Mouse (Mus musculus) kidney, adult 2 months (tissue): Measurements from ENCODE around the gene Olfr213. TPM values are rescaled to one million over a fixed set of nuclear protein-coding genes. Genes with fewer than 3 reads are reported as not detected.
"Not testable (repeated sequence)": the region's sequence is repeated elsewhere in the genome, so short reads cannot be mapped to it uniquely, and the experiment has no call there.

Experiments used
- DNase-seq: peaks from one replicate; pipeline ENCODE4 v3.0.0; 2021
- H3K27ac ChIP-seq: fragments of 200-500 bp; 2 replicates; pipeline ENCODE4 v1.5.1; 2012; ENCODE audit warnings: low read depth, low read length, control low read depth, inconsistent platforms; ENCODE audit not compliant: insufficient read depth
- H3K27me3 ChIP-seq: fragments of 200-500 bp; replicated peaks from 2 replicates; pipeline ENCODE4 v1.6.1; 2012; ENCODE audit warnings: mild to moderate bottlenecking, moderate library complexity, low read length, inconsistent platforms; ENCODE audit not compliant: control insufficient read depth, insufficient read depth
- H3K36me3 ChIP-seq: fragments of 200-500 bp; 2 replicates; pipeline ENCODE4 v1.6.1; 2012; ENCODE audit warnings: mild to moderate bottlenecking, moderate library complexity, low read length, inconsistent platforms; ENCODE audit not compliant: control insufficient read depth, insufficient read depth
- H3K4me1 ChIP-seq: fragments of 200-500 bp; 2 replicates; pipeline ENCODE4 v1.6.1; 2011; ENCODE audit warnings: low read length; ENCODE audit not compliant: control insufficient read depth, insufficient read depth
- H3K4me3 ChIP-seq: fragments of 200-500 bp; 2 replicates; pipeline ENCODE4 v1.5.1; 2011; ENCODE audit warnings: mild to moderate bottlenecking, low read depth, low read length, control low read depth; ENCODE audit not compliant: insufficient read depth
- CTCF ChIP-seq: fragments of 200-500 bp; conservative IDR thresholded peaks from 2 replicates; pipeline ENCODE4 v1.5.1; 2011; ENCODE audit warnings: low read depth, mild to moderate bottlenecking, control low read depth, low read length, moderate library complexity, mixed read lengths; ENCODE audit not compliant: insufficient read depth, insufficient read length
- POLR2A ChIP-seq: fragments of 200-500 bp; IDR thresholded peaks from one replicate; pipeline ENCODE4 v1.6.1; 2011; ENCODE audit warnings: low read depth, low read length, control low read depth
- WGBS: fragments of 180-500 bp; shearing (Covaris S2); methylation state at CpG from one replicate; pipeline ENCODE4 v1.1.7; 2018; 5-methylcytosine and 5-hydroxymethylcytosine counted together
- polyA plus RNA-seq: library from polyadenylated mRNA; depleted of rRNA; stranded (reverse); fragments of >200 nt; gene quantifications from 2 replicates; pipeline ENCODE4 v1.2.3, GENCODE M21; 2012; rRNA removed

Olfr213 gene
- polyA plus RNA-seq, result not detected in 2 replicates

DNA sequence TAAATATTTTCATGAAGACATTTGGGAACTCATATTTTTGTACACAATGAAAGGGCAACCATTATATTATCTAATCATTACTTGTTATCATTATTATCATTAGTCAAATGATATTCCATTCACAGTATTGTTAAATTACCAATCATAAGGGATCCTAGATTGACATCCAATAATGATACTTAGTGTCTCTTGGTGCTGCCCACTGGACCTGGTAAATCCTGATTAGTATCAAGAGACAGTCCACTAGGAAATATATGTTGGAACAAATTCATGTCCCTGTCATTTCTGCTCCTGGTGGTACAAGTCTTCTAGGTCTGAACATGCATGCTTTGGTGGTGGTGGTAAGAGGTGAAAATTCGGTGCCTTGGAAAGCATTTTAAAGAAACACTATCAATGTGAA lies at the start of gene Olfr213:
TSS of gene Olfr213 (plus strand) at position 301 of the 400 bp plus-strand sequence.
- no peaks in the 10 kb centered on the region for H3K4me1 ChIP-seq
- H3K4me3 ChIP-seq, result no peak within 1 kb of the TSS
- TF ChIP-seq POLR2A (no peak), CTCF (no peak)
- 85% methylated on average over 1 of the region's 1 CpGs for WGBS
- H3K36me3 ChIP-seq, result no peaks in the 10 kb centered on the region
- H3K27me3 ChIP-seq, result no peaks in the 10 kb centered on the region; the same call in 1 of the 2 replicates
- H3K27ac ChIP-seq, result no peak within 1 kb of the TSS
- DNase-seq, result no peak

DNA sequence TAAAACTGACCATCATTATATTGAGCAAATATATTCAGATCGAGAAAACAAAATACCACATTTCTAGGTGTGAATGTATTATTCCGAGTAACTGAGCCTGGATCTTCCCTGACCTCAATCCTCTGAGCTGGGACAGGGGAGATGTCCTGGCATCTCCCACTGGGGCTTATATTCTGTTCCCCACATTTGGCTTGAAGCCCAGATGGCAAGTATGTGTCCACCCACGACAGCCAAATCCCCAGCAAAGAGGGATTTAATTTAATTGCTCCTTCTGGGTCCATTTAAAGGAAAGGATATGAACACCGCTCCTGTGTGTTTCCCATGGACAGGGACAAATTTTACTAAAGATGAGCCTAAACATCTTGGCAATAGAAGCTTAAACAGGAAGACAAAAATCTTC lies 49.5 kb upstream of the Olfr213 start, which contains the start of gene Olfr211:
TSS of gene Olfr211 (plus strand) at position 301 of the 400 bp plus-strand sequence.
- Histone ChIP-seq H3K27ac (no peak within 1 kb of the TSS), H3K36me3 (no peaks in the 10 kb centered on the region), H3K4me1 (no peaks in the 10 kb centered on the region), H3K4me3 (no peak within 1 kb of the TSS), H3K27me3 (no peaks in the 10 kb centered on the region)
- no peak for TF ChIP-seq CTCF
- TF ChIP-seq POLR2A, result no peak
- no peak for DNase-seq
- 71% methylated on average over 4 of the region's 4 CpGs for WGBS

DNA sequence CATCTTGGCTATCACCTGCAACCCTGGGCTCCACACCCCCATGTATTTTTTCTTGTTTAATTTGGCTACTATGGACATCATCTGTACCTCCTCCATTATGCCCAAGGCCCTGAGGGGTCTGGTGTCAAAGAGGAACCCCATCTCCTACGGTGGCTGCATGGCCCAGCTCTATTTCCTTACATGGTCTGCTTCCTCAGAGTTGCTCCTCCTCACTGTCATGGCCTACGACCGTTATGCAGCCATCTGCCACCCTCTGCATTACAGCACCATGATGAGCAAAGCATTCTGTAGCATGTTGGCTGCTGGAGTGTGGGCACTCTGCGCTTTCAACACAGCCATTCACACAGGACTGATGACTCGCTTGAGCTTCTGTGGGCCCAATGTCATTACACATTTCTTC lies 44.5 kb upstream of the Olfr213 start:
- H3K36me3 ChIP-seq, result no peaks in the 10 kb centered on the region
- WGBS, result 84% methylated on average over 5 of the region's 5 CpGs
- no peak for DNase-seq
- no peak overlapping the region for H3K27ac ChIP-seq
- H3K27me3 ChIP-seq, result no peaks in the 10 kb centered on the region
- no peaks in the 10 kb centered on the region for H3K4me1 ChIP-seq
- TF ChIP-seq POLR2A (no peak), CTCF (no peak)
- no peak overlapping the region for H3K4me3 ChIP-seq

DNA sequence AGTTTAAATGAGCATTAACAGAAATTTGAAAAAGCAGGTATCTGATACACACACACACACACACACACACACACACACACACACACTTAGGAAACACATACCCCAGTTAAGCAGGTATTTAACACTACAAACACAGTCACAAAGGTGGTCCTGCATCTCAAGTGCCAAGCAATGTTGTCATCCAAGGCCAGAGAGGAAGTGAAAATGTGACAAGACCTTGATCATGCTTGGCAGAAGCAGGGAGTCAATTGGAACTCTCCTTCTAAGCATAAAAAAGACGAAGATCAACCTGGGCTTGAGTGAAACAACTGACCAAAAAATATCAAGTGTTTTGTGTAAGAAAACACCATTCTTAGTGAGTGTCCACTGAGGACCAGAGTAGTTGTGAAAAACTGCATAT lies 42.3 kb upstream of the Olfr213 start:
- no peaks in the 10 kb centered on the region for H3K27me3 ChIP-seq
- no peak overlapping the region for H3K4me3 ChIP-seq
- TF ChIP-seq POLR2A (no peak), CTCF (no peak)
- H3K4me1 ChIP-seq, result no peaks in the 10 kb centered on the region
- no peak overlapping the region for H3K27ac ChIP-seq
- WGBS, result 86% methylated on average over 1 of the region's 1 CpGs
- no peak for DNase-seq
- H3K36me3 ChIP-seq, result no peaks in the 10 kb centered on the region

DNA sequence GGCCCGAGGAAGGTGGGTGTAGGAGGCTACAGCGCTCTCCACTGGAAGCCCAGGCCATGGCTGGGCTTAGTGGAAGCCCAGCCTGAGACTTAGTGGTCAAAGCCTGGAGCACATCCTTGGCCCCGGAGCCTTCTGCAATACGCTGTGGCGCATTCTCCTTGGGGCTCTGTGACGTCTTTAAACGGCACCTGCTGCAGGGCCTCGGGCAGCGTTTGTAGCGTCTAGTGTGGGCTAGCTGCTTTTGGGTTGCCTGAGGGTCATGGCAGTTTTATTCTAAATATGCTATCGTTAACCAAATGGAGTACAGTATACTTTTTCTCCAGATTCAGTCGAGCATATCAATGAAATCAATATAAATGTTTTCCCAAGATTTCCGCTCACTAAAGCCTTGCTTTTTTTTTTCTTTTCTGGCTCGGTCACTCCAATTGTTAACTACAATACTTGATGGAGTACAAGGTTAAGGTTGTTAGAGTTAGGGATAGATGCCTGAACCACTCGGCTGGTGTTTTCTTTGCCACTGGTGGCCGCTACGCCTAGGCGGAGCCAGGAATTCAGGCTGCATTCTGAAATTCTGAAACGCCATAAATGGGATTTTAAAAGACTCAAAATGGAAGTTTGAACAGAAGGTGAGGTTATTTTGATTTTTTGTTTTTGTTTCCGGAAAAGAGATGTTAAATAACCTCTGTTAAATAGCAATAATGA lies 31.8 kb upstream of the Olfr213 start, which contains the start of gene Olfr212:
TSS of gene Olfr212 (plus strand) at position 215 of the 702 bp plus-strand sequence.
- H3K36me3 ChIP-seq, H3K27me3 ChIP-seq, H3K4me3 ChIP-seq, DNase-seq, H3K4me1 ChIP-seq, H3K27ac ChIP-seq: not testable (repeated sequence)
- 90% methylated on average over 20 of the region's 20 CpGs for WGBS

DNA sequence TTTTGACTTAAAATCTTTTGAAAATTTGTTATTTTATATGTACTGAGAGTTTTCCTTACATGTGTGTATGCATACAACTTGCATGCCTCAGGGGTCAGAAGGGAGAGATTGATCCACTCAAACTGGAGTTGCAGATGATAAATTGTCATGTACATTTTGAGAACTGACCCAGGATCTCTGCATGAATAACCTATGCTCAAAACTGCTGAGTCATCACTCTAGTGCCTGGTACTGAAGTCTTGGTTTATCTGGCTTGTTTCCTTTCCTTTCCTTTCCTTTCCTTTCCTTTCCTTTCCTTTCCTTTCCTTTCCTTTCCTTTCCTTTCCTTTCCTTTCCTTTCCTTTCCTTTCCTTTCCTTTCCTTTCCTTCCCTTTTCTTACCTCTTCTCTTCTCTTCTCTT lies 23.4 kb upstream of the Olfr213 start:
- no peak for TF ChIP-seq CTCF
- TF ChIP-seq POLR2A, result no peak
- DNase-seq, result no peak
- Histone ChIP-seq H3K27ac (no peak overlapping the region), H3K36me3 (no peaks in the 10 kb centered on the region), H3K27me3 (no peaks in the 10 kb centered on the region), H3K4me1 (no peaks in the 10 kb centered on the region), H3K4me3 (no peak overlapping the region)

DNA sequence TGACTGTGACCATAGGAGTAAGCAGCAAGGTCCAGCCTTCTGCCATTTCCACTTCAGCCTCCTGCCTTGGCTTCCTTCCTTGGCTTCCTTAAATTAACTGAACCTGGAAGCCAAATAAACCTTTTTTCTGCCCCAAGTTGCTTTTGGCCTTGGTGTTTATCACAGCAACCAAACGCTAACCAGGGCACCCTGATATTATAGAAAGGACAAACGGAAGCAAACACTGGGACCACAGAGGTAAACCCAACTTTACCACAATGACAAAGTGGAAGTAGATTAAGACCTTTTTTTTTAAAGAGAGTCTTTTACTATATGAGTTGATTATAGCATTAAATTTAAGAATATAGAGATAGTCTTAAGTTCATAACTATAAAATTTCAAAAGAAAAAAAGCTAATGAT lies 4.2 kb downstream of the Olfr213 start:
- TF ChIP-seq CTCF, result no peak
- no peak for TF ChIP-seq POLR2A
- no peaks in the 10 kb centered on the region; the same call in 1 of the 2 replicates for H3K27me3 ChIP-seq
- no peak overlapping the region for H3K27ac ChIP-seq
- no peaks in the 10 kb centered on the region for H3K36me3 ChIP-seq
- no peak for DNase-seq
- no peaks in the 10 kb centered on the region for H3K4me1 ChIP-seq
- H3K4me3 ChIP-seq, result no peak overlapping the region
- 89% methylated on average over 2 of the region's 2 CpGs for WGBS

DNA sequence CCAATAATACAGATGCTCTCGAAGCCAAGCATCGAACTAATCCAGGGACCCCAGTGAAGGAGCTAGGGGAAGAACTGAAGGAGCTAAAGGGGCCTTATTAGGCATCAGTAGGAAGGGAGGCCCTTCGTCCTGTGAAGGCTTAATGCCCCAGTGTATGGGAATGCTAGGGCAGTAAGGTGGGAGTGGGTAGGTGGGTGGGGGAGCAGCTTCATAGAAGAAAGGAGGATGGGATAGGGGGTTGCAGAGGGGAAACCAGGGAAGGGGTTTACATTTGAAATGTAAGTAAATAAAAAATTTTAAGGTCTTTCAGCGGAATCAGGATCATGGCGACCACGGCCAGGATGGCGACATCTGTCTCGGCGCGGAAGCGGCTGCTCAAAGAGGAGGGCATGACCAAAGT lies 12.6 kb downstream of the Olfr213 start, which contains the start of gene Gm5580:
TSS of gene Gm5580 (plus strand) at position 301 of the 400 bp plus-strand sequence.
- not testable (repeated sequence) for H3K27me3 ChIP-seq, H3K27ac ChIP-seq, H3K36me3 ChIP-seq, H3K4me1 ChIP-seq, DNase-seq, H3K4me3 ChIP-seq
- 96% methylated on average over 11 of the region's 11 CpGs for WGBS
